Mouse (Mus musculus): ENCODE data around the gene Etv6. TPM values are rescaled to one million over a fixed set of nuclear protein-coding genes. Genes with fewer than 3 reads are reported as not detected.

The Etv6 gene
- total RNA-seq, 2 experiments from 2014 or later, result 28.2 to 31.4 TPM

DNA sequence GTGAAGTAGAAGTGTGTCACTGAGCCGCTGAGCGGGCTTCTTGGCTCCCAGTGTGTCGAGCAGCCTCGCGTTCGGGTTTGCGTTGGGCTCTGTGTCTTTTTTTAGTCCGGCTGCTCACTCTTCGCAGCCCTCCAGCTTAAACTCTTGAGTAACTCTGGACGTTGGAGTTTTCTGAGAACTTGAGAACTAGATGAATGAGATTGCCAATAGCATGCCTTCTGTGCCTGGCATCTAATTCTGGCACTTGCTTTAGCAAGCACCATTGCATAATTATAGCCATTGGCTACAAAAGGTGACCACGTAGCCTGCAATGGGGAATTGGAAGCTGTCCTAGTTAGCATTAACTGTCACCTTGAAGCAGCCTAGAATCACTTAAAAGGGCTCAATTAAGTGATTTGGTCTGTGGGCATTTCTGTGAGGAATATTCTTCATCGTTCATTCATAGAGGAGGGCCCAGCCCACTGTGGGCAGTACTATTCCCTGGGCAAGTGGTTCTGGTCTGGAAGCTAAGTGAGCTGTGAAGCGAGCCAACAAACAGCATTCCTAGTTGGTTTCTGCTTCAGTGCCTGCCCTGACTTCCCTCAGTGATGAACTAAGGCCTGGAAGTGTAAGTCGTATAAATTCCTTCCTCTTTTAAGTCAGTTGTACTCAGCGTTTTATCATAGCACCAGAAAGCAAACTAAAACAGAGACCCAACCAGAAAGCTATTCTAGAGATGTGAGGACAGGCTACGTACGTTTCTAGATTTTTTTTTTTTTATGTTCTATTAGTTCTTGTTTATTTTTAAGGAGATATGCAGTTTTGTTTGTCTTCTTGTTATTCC lies 136.6 kb downstream of the Etv6 start:
- peak; percentile 38 for DNase-seq

GRCm38 (mm10) chr6:134173439-134173838 lies 137.9 kb downstream of the Etv6 start:
- DNase-seq, result no peak

- DNase-seq, result no peak
Observed at GRCm38 (mm10) chr6:134175059-134175458, 139.6 kb downstream of the Etv6 start.

GRCm38 (mm10) chr6:134177196-134177595 lies 141.7 kb downstream of the Etv6 start:
- DNase-seq, result no peak

DNA sequence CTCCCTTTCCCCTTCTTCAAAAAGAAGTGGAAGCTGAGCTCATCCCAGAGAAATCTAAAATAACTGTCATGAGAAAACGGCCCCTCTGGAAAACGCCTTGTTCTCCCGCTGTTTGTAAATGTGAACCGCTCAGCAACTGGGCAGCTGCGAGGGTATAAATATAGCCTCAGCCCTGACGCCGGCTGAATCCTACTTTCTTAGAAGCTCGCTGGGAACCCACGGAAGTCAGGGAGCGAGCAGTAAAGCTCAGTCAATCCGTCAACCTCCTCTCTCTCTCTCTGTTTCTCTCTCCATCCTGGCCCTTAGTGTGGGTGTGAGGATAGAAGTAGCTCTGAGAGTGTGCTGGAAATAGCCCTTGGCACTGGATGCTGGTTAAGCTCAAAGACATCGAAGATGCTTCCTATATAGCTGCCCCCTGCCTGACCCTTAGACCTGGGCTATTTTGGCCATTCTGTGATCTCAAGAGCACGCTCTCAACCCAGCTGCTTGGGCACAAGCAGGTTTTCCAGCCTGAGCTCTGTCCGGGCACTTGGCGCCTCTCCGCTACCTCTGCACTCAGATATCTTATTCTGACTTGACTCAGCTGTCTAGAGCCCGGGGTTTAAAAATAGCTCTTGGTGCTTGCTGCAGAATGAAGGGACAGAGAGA lies 146.9 kb downstream of the Etv6 start:
- no peak for DNase-seq

DNA sequence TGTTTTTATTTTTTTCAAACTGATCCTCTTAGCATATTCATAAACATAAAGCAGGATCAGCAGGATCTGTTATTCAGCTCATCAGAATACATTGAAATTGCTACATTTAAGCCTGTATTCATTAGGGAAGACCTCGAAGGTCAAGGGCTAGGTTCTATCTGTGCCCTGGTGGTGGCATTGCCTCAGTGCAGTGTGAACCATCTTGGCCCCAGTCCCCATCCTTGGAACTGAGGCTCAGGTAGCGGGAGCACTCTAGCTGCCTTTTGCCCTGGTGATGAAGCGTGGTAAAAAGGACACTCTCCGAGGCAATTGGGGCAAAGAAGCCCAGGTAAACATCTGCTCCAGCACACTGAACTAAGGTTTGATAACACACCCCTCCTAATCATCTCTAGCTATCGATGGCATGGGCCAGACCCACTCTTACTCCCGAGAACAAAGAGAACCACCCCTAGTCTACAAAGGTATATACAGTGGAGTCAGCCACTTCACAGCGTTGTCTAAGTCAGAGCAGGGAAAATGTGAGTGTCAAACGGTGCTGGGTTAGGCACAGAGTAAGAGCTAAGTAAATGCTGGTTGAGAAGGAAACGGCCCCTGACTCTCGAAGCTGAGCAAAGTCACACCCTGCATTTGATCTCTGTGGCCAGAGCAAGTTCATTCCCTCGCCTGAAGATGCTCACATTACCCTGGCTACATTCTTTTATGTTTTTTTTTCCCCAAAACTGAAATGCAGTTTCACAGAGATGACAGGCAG lies 148.3 kb downstream of the Etv6 start:
- DNase-seq, result no peak

DNA sequence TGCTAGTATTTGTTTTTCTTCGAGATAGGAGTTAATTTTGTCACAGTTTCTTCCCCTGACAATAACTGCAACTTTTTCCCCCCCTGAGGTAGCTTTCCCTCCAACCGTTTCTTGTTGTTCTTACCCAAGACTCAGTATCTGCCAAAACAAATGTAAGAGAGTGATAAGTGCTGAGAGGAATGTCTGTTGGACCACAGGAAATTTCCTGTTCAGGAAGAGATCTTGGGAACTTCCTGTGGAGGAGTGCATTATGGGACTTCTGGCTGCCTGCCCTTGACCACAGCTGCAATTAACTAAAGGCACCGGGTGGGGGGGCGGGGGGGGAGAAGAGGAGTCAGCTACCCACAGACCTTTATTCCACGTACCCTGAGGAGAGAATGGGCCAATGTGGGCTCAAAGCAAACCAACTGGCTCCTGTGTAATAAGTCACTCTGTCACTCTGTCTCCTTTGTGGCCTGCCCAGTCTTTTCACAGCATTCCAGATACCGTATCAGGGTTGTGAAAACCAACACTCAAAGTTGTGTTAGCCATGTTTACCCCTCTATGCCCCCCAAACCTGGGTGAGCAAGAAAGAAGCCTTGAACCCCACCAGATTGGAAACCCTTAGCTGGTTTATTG lies 150.9 kb downstream of the Etv6 start:
- peak; percentile 44 for DNase-seq

DNA sequence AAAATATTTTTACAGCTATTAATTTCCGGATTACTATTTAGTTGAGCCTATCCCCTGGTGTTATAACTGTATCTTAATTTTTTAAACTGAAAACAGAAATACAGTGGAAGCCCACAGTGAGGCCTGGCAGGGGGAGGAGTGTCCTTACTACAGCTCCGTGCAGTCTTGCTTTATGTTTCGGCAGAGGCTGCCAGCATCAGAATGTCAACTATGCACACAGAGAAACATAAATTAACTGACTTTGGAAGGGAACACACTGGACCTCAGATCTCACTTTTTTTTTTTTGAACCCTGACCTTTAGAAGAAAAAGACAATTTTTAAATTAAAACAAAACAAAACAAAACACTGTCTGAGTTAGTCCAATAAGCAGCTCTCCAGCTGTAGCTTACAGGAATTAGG lies 153.2 kb downstream of the Etv6 start:
- peak; percentile 45 for DNase-seq

GRCm38 (mm10) chr6:134189174-134189573 lies 153.7 kb downstream of the Etv6 start:
- no peak for DNase-seq

DNA sequence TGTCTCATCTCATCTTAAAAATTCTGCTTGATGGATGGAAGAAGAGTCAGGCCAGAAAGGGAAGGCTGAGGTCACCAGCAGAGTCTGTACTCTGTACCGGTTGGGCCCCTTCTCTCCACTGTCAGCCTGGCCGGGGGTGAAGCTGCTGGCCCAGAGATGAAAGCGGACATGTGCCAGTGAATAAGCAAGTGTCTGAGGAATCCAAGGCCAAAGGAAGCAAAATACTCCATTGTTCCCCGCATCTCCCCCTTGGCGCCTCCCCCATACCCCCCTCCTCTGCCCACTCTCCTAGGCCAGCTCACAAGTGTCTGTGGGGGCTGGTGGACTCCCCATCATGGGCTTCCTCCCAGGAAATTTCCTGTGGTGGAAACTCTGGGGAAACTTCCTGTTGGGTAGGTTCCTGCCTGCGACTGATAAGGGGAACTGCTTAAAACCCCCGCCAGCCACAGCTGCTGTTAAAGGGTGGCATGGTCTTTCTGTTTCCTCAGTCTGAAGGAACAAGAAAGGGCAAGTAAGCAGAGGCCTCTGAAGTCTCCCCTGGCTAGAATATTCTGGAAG lies 154.2 kb downstream of the Etv6 start:
- DNase-seq, result peak; percentile 72

DNA sequence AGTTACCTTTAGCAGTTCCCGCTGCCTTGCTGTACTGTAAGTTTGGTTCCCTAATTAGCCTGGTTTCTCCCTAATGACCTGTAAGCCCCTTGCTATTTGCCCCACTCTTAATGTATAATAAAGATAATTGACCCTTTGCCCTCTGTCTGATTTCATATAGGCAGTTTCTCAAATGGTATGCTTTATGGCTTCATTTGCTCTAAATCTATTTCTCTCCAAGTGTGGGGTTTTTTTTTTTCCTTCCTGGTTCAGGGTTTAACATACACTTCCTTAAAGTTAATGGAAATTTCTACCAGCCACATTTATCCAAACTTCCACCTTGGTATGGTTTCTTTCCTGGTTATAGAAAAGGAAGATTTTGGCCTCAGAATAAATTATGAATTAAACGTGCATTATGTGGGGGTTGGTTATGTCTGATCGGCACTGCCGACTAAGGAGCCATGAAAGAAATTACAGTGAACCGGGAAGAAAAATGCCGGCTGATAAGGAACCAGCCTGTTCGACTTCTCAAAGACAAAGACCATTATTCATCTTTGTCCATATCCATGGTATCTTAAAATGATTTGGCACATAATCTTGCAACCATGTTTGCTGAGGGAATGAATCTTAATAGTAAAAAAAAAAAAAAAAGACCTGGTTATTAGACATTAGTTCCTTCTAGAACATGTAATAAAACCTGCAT lies 155.2 kb downstream of the Etv6 start:
- no peak for DNase-seq

DNA sequence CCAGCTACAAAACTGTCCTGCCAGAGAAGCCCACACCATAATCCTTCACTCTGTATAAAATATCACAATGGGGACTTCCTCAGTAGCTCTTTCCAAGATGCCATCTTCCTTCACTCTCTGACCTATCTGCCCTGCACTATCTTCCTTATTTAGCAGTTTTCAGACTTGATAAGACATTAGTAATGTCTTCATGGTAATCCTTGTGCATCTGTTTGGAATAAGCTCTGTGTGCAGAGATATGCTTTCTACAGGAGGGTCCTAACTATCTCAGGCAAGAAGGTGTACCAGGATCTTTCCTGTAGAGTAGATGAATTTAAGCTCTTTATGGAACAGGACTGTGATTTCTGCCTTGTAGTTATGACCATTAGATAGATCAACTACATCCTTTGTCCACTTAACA lies 157.2 kb downstream of the Etv6 start:
- no peak for DNase-seq

DNA sequence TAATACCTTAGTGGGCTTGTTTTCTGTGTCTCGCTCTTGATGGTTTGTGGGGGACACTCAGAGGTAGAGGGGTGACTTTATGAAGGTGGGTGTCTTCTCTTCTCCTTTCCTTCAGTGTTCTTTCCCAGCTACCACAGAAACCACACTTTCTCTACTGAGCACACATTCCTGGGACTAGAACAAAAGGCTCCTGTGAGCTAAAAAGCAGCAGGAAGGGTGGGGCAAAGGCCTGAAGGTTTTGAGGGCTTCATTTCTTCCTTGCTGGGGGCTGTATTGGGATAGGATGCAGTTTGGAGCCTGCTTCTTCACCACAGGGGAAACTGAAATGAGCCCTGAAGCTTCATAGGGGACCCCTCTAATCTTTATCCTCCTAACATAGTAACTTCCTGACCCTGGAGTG lies 164.4 kb downstream of the Etv6 start:
- no peak for DNase-seq

- DNase-seq, result peak; percentile 56
Observed at GRCm38 (mm10) chr6:134200577-134200976, 165.1 kb downstream of the Etv6 start.

- no peak for DNase-seq
Observed at GRCm38 (mm10) chr6:134202176-134202575, 166.7 kb downstream of the Etv6 start.

DNA sequence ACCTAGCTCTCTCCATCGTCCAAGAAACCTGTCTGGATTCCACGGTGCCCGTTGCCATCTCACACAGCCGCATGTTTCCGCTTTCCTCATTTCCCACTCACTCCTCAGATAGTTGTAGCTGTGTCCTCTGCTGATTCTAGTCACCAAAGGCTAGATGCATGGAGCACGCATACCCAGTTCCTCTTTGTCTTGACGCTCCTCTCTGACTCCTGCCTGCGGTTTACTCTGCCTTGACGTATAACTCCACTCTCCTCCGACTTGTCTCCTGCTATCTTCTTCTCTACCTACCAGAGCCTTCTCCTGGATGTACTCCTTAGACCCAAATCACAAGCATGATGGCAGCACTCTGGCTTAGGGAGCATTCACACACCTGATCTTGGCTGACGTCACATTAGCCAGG lies 169.7 kb downstream of the Etv6 start:
- DNase-seq, result no peak

GRCm38 (mm10) chr6:134205726-134206125 lies 170.2 kb downstream of the Etv6 start:
- DNase-seq, result peak; percentile 52

- DNase-seq, result no peak
Observed at GRCm38 (mm10) chr6:134206251-134206650, 170.8 kb downstream of the Etv6 start.

- peak; percentile 68 for DNase-seq
Observed at GRCm38 (mm10) chr6:134207391-134208179, 172.1 kb downstream of the Etv6 start.

DNA sequence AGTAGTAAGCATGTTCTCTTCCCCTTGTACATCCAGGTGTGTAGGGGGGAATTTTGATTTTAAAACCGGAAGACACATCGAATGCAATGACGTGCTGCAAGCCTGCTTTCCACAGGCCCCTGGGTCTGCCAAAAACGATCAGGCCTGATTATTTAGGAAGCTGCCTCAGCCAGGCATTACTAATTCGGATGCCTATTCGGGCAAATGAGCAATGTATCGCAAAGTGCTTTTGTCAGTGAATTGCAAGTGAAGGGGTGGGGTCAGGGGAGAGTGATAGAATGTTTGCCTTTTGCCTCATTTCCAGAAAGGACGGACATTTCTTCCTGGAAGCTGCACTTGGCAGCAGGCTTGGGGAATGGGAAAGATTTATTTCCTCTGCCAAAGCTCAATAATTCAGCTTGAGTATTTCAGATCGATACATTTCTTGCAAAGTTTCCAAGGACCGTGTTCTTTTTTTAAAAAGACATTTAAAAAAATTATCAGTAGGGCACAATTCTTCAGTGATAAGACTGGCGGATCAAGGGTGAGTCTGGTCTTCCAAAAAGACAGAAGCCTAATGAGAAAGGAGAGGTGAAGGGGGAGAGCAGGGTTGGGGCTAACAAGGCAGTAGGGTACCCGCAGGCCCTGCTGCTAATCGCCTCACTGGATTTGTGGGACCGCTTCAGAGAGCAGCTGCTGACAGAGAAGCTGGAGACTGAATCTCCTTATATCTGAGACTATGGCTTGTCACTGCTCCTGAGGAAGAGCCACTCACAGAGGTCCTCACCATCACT lies 172.9 kb downstream of the Etv6 start:
- no peak for DNase-seq
